Mouse (Mus musculus): ENCODE results near the gene Tsc1. TPM values are rescaled to one million over a fixed set of nuclear protein-coding genes. Genes with fewer than 3 reads are reported as not detected.

Gene Tsc1
- polyA plus RNA-seq, 1 experiment from 2014 or later: 18.7 TPM

DNA sequence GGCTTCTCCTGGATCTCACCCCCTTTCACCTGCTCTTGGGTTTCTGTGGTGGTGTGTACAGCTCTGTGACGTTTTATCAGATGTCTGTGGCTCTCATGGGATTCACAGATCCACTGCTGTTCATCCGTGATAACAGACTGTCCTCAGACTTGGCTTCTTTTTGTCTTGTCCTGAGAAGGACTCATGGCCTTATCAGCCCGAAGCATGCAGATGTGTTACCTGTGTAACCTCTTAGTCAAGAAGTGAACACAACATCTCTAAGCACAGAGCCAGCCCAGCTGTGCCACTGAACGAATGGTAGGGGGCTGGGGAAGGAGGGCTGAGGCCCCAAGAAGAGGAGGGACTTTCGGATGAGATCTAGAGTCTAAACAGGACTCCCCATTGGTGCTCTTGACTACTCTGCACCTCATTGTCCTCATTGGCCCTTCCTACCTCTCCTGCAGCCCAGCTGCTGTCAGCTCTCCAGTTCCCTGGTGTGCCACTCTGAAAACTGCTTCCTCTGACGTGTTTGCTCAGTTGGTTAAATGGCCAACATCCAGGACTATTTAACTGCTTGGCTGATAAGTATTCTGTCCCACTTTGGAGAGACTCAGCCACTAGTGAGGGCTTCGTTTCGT, 60.7 kb downstream of the Tsc1 start:
- no peaks in the 10 kb centered on the region for H3K27me3 ChIP-seq (replicated peaks)
- H3K27ac ChIP-seq: no peak overlapping the region
- 65% methylated on average over 8 of the region's 8 CpGs for whole genome bisulfite sequencing
- no peak overlapping the region for H3K4me3 ChIP-seq (replicated peaks)
- H3K9me3 ChIP-seq: no peaks in the 10 kb centered on the region
- H3K4me2 ChIP-seq: no peak overlapping the region
- H3K9ac ChIP-seq: no peak overlapping the region
- H3K4me1 ChIP-seq: peaks cover 8% of the 10 kb centered on the region; the same call in 1 of the 2 replicates
- no peak for ATAC-seq (ENCODE audit: insufficient read depth, low FRiP score, low read depth)
- H3K36me3 ChIP-seq: no peaks in the 10 kb centered on the region

DNA sequence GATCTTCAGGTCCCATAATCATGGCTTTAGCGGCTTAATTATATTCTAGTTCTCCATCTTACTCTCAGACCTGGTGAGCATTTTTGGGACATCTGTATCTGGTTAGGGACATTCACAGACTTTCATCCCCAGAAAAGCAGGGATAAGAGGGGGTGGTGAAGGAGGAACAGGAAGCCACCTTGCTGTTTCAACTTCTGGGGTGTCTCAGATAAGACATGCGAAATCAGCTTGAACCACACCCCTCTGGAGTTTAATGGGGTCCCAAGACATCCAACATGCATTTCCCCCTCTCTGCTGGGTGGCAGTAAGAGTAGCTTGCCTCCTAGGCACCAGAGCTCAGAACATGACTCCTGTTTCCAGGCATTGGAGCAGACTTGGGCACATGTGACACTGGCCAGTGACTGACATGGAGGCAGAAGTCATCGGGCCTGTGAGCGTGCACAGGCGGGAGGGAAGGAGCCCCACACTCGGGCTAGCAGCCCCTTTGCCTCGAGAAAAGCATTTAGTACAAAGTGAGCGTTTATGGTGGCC, 65.1 kb downstream of the Tsc1 start:
- Histone ChIP-seq H3K4me2 (no peak overlapping the region), H3K9ac (no peak overlapping the region), H3K36me3 (no peaks in the 10 kb centered on the region), H3K4me1 (no peaks in the 10 kb centered on the region), H3K27ac (no peak overlapping the region), H3K9me3 (no peaks in the 10 kb centered on the region), H3K4me3 (replicated peaks) (no peak overlapping the region), H3K27me3 (replicated peaks) (no peaks in the 10 kb centered on the region)
- no peak for ATAC-seq (ENCODE audit: insufficient read depth, low FRiP score, low read depth)
- 65% methylated on average over 8 of the region's 8 CpGs for WGBS

DNA sequence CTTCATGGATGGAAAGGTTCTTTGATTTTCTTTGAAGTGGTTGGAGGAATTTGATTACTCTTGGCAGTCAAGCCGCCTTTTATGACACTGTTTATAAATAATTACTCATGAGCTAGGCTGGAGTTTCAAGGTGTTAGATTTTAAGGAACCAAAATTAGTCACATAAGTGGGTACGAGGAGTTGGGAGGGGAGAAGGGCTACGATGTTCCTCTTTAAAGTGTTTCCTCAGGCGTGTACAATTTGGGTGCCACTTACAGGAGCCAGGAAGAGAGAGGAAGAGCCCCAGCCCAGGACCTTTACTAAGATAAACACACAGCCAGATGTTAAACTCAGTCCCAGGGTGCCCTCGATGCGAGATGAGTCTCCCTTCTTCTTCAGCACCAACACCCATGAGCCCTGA, 65.8 kb downstream of the Tsc1 start:
- WGBS: 39% methylated on average over 6 of the region's 6 CpGs

DNA sequence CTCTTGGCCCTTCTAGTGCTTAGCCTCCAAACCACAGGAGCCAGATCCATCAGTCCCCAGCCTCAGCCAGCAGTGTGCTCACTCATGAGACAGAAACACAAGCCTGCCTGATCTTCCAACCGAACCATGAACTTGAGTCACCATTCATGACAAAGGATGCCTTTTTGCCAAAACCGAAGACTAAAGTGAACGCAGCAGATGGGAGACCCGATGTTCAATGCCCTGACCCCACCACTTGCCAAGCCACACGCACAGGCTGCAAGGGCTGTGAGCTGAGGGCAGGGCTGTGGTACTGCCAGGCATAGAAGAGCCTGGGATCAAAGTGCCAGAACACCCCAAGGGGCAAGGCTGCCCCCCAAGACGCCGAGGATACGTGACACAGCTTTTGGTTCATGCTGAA, 72.0 kb downstream of the Tsc1 start:
- Histone ChIP-seq H3K9me3 (no peaks in the 10 kb centered on the region), H3K27me3 (replicated peaks) (no peaks in the 10 kb centered on the region), H3K4me1 (no peaks in the 10 kb centered on the region), H3K4me3 (replicated peaks) (no peak overlapping the region), H3K9ac (no peak overlapping the region), H3K36me3 (no peaks in the 10 kb centered on the region), H3K4me2 (no peak overlapping the region), H3K27ac (no peak overlapping the region)
- no peak for ATAC-seq (ENCODE audit: insufficient read depth, low FRiP score, low read depth)
- 83% methylated on average over 8 of the region's 8 CpGs for WGBS

More for the DNA sequence above, 65.8 kb downstream of the Tsc1 start:
- H3K4me1 ChIP-seq: no peaks in the 10 kb centered on the region
- no peak for ATAC-seq (ENCODE audit: insufficient read depth, low FRiP score, low read depth)
- no peaks in the 10 kb centered on the region for H3K36me3 ChIP-seq
- no peaks in the 10 kb centered on the region for H3K9me3 ChIP-seq
- H3K27ac ChIP-seq: no peak overlapping the region
- no peak overlapping the region for H3K4me2 ChIP-seq
- no peaks in the 10 kb centered on the region for H3K27me3 ChIP-seq (replicated peaks)
- H3K9ac ChIP-seq: no peak overlapping the region
- H3K4me3 ChIP-seq (replicated peaks): no peak overlapping the region

DNA sequence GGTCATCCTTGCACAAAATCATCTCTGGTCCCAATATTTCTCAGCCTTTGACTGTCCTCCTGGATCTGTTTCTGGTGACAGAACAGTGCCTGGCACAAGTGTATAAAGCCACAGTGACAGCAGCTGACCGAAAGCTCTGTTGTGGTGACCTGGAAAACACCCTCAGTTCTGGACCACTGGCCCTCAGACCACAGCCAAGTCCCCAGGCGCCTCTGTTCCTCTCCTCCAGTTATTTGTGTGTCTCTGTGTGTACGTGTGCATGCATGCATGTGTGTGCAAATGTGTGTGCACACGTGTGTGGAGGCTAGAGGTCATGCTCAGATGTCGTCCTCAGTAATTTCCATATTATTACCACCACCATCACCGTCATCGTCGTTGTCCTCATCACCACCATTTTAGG, 81.4 kb downstream of the Tsc1 start:
- 91% methylated on average over 8 of the region's 8 CpGs for WGBS
- no peak overlapping the region for H3K4me3 ChIP-seq (replicated peaks)
- ATAC-seq (ENCODE audit: insufficient read depth, low FRiP score, low read depth): no peak

DNA sequence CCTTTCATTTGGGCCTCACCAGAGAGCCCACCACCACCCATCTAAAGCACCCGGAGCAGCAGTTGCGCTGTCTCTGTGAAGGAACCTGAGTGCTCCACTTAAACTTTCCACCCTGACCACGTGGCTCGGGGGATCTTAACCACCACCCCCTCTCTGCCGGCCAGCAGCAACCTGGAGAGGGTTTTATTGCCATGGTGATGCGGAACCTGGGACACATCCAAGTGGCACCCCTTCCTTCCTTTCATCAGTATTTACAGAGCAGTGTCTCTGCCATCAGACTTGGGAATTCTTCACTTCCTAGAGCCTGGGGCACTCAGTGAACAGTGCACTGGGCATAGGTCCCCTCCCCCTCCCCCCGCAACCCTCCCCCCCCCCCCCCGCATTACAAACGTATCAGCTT, 82.9 kb downstream of the Tsc1 start:
- Histone ChIP-seq H3K36me3 (no peaks in the 10 kb centered on the region), H3K9ac (no peak overlapping the region), H3K9me3 (no peaks in the 10 kb centered on the region), H3K27me3 (replicated peaks) (no peaks in the 10 kb centered on the region), H3K4me1 (no peaks in the 10 kb centered on the region), H3K4me2 (no peak overlapping the region), H3K27ac (no peak overlapping the region), H3K4me3 (replicated peaks) (no peak overlapping the region)
- ATAC-seq (ENCODE audit: insufficient read depth, low FRiP score, low read depth): no peak
- 55% methylated on average over 9 of the region's 9 CpGs for WGBS

More for the DNA sequence above, 81.4 kb downstream of the Tsc1 start:
- no peaks in the 10 kb centered on the region for H3K36me3 ChIP-seq
- no peaks in the 10 kb centered on the region for H3K9me3 ChIP-seq
- H3K4me1 ChIP-seq: no peaks in the 10 kb centered on the region
- H3K4me2 ChIP-seq: no peak overlapping the region
- no peaks in the 10 kb centered on the region for H3K27me3 ChIP-seq (replicated peaks)
- no peak overlapping the region for H3K9ac ChIP-seq
- H3K27ac ChIP-seq: no peak overlapping the region

DNA sequence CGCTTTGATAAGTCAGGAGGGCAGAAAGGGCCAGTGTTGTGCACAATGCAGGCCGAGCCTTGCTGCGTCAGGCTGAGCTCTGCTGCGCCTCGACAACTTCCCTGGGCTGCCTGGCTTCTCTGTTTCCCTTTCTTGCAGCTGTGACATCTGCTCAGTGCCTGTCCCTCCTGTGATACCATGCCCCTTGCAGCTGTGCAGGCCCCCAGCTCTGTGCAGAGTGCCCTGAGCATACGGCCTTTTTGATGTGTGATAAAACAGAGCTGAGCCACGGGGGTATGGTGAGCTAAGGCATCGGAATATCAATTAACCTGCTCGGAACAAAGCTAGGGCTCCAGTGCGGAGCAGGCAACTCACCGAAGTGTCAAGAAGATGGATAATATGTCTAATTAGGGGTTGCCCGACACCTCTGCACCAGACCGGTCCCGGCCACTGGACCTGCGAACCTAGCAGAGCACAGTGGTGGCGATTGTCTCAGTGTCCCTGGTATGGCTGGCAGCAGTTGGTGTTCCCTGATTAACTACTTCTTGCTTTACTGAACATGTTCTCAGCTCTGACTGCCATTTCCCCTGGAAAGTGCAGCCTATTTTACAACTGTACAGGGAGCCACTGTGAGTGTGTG, 86.9 kb downstream of the Tsc1 start:
- Histone ChIP-seq H3K4me3 (replicated peaks) (no peak overlapping the region), H3K4me2 (no peak overlapping the region), H3K9me3 (no peaks in the 10 kb centered on the region), H3K9ac (no peak overlapping the region), H3K36me3 (no peaks in the 10 kb centered on the region), H3K27ac (no peak overlapping the region), H3K4me1 (no peaks in the 10 kb centered on the region), H3K27me3 (replicated peaks) (no peaks in the 10 kb centered on the region)
- WGBS: 41% methylated on average over 16 of the region's 16 CpGs
- no peak for ATAC-seq (ENCODE audit: insufficient read depth, low FRiP score, low read depth)

DNA sequence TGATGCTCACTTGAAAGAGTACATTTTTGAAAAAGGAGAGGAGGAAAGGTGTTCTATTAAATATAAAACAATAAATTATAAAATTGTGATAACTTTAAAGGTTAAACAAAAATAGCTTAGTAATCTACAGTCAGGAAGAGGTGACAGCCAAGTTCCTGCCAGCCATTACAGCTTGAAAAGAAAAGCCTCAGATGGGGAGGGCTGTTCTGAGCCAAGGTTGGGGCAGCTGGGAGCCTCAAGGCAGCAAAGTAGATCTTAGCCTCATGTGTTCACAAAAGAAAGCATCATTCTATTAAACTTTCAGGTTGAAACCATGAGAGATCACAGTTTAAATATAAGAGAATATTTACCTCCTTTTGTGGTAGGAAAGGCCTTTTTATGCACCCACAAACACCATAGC, 89.6 kb downstream of the Tsc1 start:
- H3K27me3 ChIP-seq (replicated peaks): no peaks in the 10 kb centered on the region
- no peak for ATAC-seq (ENCODE audit: insufficient read depth, low FRiP score, low read depth)
- H3K9me3 ChIP-seq: no peaks in the 10 kb centered on the region
- H3K4me3 ChIP-seq (replicated peaks): no peak overlapping the region
- no peaks in the 10 kb centered on the region for H3K36me3 ChIP-seq
- H3K27ac ChIP-seq: no peak overlapping the region
- no peak overlapping the region for H3K9ac ChIP-seq
- H3K4me1 ChIP-seq: no peaks in the 10 kb centered on the region
- no peak overlapping the region for H3K4me2 ChIP-seq

DNA sequence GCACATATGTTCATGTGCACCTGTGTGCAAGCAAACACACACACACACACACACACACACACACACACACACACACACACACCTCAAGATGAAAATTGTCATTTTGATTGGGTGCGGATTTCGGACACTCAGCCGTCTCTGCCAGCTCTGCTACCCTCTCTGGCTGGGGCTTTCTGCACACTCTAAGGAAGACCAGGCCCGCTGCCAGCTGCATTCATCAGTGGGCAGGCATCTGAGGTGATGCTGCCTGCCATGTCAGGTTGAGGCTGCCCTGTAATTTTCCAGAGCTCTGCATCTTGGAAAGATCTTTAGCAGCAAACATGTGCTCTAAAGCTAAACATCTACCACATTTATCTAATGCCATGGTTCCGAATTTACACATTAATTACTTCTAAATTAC, 96.1 kb downstream of the Tsc1 start:
- no peak overlapping the region for H3K4me2 ChIP-seq
- H3K27me3 ChIP-seq (replicated peaks): no peaks in the 10 kb centered on the region
- H3K4me1 ChIP-seq: no peaks in the 10 kb centered on the region
- WGBS: 87% methylated on average over 5 of the region's 5 CpGs
- no peak overlapping the region for H3K4me3 ChIP-seq (replicated peaks)
- no peak for ATAC-seq (ENCODE audit: insufficient read depth, low FRiP score, low read depth)
- no peak overlapping the region for H3K9ac ChIP-seq
- no peaks in the 10 kb centered on the region for H3K9me3 ChIP-seq
- no peaks in the 10 kb centered on the region for H3K36me3 ChIP-seq
- no peak overlapping the region for H3K27ac ChIP-seq

DNA sequence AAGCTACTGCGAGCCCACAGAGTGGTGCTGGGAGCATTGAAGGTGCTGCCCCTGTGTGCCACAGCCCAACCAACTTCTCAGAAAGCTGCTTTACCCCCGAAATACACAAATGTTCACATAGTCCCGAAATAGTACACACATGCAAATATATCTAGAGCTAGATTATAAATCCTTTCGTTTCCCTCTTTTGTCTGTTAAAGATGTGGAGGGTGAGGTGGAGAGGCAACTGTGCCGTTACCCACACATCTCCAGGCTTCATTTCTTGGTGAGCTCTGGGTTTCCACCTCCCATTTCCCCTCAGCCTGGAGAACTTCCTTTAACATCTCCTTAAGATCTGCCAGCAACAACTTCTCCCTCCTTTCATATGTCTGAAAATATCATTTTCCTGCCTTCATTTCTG, 99.1 kb downstream of the Tsc1 start:
- H3K9ac ChIP-seq: no peak overlapping the region
- H3K27me3 ChIP-seq (replicated peaks): no peaks in the 10 kb centered on the region
- H3K4me2 ChIP-seq: no peak overlapping the region
- ATAC-seq (ENCODE audit: insufficient read depth, low FRiP score, low read depth): no peak
- no peaks in the 10 kb centered on the region for H3K9me3 ChIP-seq
- H3K4me3 ChIP-seq (replicated peaks): no peak overlapping the region
- no peaks in the 10 kb centered on the region for H3K4me1 ChIP-seq
- 76% methylated on average over 5 of the region's 5 CpGs for WGBS
- H3K27ac ChIP-seq: no peak overlapping the region
- no peaks in the 10 kb centered on the region for H3K36me3 ChIP-seq
